Mouse (Mus musculus) sigmoid colon, adult 10 weeks (tissue): ENCODE measurements around the gene Cytip. TPM values are rescaled to one million over a fixed set of nuclear protein-coding genes. Genes with fewer than 3 reads are reported as not detected.

Experiments
- polyA plus RNA-seq: library from polyadenylated mRNA; stranded (reverse); fragments of 350-450 nt; fragmentation: Illumina TruSeq; extraction: RNeasy Lipid Tissue Mini Kit (QIAGEN cat#74804); gene quantifications from one replicate; pipeline ENCODE4 v1.2.3, GENCODE M21; 2014; ENCODE audit warnings: low read depth, low replicate concordance

Gene Cytip
- polyA plus RNA-seq: 18.2 TPM

GRCm38 (mm10) chr2:58195346-58195745 is at the start of gene Cytip:
Cytip (minus strand) TSS chr2:58195532.

Other genes with a start within 250 kb of the Cytip start
- 47.0 TPM for gene Galnt5, start 197.6 kb downstream of the Cytip start, polyA plus RNA-seq
- not detected for gene Ermn, start 142.7 kb downstream of the Cytip start, polyA plus RNA-seq
- 18.7 TPM for gene Acvr1c, start 162.4 kb upstream of the Cytip start, polyA plus RNA-seq